Mouse (Mus musculus) kidney, postnatal 14 days (tissue): Measurements from ENCODE around the gene Agpat4.
A peak's percentile ranks its signal among the peaks of the same experiment; 100 is the strongest.
"Not testable (repeated sequence)": the region's sequence is repeated elsewhere in the genome, so short reads cannot be mapped to it uniquely, and the experiment has no call there.

Experiments
- DNase-seq: peaks from one replicate; pipeline ENCODE4 v3.0.0; 2022; ENCODE audit warnings: mixed read lengths

Agpat4 gene

DNA sequence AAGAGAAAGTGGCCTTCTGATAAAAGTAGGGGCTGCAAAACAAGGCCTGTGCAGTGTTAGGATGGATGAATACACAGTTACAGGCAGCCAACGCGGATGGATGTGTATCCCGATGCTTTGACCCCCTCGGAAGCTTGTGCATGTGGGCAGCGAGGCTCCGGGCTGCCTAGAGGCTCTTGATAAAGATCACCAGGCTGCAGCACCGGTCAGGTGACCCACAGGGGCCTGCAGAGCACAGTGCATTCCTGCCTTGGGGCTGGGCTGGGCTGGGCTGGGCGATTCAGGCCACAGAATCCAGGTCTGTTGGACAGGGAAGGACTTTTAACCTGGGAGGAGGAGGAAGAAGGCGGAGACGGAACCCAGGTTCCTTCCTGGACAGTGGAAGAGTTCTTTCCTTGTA is 77.1 kb downstream of the Agpat4 start:
- no peak for DNase-seq

DNA sequence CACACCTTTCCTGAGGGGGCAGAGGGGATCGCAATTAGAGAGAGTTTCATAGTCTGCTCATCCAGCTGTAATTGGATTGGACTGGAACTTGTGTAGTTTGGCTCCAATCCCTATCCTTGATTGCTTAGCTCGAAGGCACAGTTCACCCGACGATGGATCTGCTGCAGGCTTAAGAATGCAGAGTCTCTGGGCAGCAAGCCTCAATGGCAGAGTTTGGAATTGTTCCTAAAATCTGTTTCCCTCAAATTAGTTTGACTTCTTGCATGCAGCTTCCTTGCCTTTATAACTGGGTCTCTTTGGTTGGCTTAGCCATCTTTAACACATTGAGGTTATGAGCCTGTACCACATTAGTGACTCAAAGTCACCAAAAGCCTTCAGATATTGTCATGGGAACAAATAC is 81.4 kb downstream of the Agpat4 start:
- no peak for DNase-seq

DNA sequence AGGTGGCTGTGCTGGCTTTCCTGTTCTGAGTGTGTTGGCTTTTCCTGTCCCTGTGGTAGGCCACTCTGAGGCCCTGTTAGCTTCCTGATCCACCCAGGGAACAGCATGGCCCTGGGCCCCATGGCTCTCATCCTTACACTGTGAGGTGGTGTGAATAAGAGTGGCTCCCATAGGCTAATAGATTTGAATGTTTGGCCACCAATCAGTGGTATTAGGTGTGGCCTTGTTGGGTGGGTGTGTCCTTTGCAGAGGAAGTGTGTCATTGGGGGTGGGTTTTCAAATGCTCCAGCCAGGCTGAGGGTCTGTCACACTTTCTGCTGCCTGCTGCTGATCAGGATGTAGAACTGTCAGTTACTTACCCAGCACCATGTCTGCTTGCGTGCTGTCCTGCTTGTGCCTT is 82.6 kb downstream of the Agpat4 start:
- no peak for DNase-seq

DNA sequence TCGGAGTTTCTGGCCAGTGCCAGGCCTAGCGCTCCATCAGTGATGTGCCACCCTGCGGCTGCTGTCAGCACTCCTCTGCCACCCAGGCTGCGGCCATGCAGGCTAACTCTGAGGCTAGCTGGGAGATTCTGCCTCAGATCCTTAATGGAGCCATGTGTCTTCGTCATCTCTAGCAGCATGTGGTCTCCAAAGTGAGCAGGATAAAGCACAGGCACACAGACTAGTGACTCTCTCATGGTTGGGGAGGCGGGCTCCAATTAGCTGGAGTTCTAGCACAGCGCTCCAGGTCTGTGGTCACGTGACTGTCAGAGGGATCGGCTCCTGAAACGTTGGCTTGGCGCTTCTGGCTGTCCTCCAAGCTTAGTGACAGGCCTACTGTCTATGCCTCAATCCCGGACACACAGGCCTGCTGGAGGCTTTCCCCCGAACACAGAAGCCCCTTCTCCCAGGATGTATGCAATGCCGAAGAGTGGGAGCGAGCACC is 85.0 kb downstream of the Agpat4 start:
- DNase-seq: no peak

DNA sequence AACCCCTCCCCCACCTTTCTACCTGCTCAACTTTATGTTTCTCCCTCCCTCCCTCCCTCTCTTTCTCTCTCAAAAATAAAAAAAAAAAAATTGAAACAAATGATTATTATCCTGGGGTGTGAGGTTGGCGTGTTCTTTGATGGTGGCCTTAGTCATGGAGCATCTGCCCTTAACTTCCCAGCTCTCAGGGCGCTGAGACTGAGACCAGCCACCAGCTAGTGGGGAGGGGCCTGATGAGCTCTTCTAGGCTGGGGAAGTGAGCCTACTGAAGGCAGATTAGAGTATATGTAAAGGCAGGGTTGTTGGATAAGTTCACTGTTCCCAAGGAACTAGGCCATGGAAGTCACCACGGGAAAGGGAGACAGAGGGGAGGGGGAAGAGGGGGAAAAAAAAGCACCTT is 85.7 kb downstream of the Agpat4 start:
- DNase-seq: no peak

DNA sequence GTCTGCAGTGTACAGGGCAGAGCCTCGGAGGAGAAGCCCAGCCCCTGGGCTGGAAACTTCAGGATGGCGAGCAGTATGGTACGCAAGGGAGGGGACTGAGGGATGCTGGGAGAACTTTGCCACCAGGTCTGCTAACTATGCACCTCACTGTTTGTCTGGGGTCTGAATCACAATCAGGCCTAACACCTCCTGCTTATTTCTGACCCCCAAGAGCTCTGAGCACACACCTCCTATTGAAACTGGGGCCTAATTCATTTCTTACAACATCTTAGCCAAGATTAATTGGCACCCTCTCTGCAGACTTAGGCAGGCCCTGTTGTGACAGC is 86.1 kb downstream of the Agpat4 start:
- no peak for DNase-seq

DNA sequence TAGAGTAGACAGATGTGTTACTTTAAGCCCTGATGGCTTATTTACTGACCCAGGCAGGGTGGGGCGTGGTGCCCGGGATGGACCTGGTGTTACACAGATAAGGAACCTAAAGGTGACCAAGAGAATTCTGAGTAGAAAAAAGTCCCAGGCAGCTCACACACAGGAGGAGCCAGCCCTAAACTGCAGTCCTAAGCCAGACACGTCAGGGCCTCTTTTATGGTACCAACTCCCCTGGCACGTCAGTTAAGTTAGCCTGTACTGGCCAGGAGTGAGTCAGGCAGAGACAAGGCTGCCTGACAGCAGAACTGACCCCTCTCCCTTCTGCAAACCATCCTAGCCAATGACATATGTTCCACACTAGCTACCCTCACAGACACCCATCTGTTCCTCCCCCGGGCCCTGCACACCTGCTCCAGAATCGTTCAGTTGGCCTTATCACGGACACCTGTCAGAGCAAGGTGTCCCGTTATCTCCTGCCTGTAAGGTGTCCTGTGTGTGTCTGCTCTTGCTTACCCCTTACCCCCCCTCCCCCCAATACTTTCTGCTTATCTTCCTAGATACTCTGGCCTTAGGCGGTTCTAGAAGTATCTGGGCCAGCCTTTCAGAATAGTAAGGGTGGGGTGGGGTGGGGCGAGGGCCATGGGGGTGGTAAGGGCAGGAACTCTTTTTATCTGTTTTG is 86.7 kb downstream of the Agpat4 start:
- DNase-seq: no peak

DNA sequence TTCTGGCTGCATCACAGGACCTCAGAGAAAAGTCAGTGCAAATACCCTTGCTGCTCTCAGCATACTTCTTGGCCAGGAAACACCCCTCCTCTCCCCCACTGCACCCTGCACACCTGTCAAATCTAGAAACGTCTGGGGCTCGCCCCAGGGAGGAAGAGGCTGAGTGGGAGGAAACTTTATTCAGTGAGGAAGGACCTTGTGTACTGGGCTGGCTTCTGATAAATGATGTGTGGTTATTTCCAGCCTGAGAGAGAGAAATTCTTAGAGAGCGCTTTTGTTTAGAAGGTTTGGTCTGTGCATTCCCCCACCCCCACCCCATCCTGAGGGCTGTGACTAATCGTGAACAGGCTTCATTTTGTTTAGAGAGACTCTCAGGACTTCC is 87.2 kb downstream of the Agpat4 start:
- DNase-seq: no peak

DNA sequence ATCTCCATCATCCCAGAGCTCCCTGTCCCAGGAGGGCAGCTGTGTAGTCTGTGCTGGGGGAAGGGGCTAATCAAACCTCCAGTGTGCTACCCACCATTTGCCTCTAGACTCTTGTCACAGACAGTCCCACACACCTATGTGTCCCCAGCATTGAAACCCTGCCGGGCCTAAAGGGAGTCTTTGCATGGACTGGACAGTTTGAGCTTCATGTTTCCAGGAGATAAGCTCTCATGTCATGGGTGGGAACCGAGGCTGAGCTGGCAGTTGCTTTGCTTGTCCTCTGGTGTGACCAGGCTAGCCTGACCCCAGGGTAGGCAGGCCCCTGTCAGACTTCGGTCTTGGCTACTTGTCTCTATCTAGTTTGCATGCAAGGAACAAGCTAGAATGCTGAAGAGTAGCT is 87.7 kb downstream of the Agpat4 start:
- no peak for DNase-seq

DNA sequence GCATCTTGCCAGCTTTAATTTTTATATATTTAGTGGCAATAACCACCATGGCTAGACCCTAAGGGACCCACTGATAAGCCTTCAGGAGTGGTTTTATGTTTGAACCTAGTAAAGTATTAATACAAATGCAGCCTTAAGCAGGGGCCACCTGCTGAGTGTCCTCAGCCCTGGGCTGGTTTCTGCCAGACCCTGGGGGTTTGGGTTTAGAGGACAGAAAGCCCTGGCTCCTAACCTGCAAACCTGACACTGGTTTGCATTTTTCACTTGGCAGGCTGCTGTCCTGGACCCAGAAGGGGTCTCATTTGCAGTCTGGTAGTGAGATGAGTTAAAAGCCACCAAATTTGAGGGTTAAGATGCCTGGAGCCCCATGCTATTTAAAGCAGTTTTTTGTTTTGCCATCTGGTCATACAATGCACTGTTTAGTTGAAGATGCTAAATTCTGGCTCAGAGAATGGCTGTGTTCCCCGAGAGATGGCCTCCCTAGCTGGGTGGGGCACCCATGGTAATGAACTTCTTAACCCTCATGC is 88.6 kb downstream of the Agpat4 start:
- no peak for DNase-seq

DNA sequence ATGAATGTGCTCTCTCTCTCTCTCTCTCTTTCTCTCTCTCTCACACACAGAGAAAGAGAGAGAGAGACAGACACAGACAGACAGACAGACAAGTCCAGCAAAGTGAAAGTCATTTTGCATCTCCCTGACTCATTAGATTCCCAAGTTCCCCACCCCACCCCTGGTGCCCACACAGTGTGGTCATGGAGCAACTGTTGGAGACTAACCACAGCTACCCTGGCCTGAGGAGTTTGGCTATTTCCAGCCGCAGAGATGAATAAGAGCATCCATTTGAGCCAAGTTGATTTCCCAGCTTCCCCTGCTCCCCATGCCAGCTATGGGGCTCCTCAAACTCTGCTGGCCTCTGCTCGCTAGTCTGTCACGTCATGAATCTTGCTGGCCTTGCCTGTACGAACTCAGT is 91.0 kb downstream of the Agpat4 start:
- no peak for DNase-seq

DNA sequence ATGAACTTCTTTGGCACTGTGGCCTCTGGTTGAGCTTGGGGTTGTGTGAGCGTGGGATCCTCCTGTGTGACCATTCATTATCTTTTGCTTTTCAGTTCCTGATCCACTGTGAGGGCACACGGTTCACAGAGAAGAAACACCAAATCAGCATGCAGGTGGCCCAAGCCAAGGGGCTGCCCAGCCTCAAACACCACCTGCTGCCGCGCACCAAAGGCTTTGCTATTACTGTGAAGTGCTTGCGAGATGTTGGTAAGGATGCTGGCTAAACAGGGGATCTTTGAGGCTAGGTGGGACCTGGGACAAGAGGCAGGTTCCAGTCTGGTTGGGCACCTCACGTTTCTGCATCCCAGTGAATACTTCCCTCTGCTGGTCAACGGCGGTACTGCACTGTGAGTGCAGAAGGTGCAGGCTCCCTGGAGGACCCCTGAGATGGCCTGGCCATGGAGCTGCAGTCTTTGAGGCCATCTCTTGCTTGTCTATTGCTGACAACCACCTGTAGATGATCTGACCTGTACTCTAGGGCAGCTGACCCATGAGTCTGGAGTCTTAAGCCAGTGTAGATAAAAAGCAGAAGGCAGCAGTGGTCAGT is 92.1 kb downstream of the Agpat4 start:
- peak; percentile 87 for DNase-seq

DNA sequence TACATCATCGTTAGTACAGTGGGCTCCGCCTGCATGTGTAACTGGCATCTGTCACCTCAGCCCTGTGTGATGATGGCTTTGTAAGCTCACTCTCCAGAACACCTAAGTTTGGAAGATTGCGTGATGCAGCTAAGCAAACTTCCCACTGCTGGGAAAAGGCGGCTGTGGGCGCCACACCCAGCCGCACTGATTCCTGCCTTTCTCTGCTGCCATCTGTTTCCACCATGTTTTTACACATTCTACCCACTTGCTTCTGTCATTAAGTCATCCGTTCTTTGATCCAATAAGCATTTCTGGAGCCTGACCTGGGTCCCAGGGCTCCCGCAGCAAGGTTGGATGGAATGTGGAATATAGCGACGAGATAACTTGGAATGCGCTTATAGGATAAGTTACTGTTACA is 93.4 kb downstream of the Agpat4 start:
- DNase-seq: no peak

DNA sequence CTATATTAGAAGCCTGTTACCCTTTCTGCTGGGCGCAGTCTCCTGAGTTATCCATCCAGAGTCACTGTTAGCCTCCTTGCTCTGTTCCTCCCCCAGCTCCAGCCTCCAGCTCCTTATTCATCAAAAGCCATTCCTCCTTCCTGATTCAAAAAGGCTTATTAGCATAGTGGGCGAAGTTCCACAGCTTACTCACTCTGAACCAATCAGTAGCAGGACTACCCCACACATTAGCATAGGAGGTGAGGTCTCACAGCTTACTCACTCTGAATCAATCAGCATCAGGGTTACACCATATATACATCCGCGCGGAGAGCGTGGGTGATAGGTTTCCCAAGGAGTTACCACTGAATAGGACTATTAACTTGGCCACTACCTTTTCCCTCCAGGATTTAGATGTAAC is 93.8 kb downstream of the Agpat4 start:
- DNase-seq: no peak

DNA sequence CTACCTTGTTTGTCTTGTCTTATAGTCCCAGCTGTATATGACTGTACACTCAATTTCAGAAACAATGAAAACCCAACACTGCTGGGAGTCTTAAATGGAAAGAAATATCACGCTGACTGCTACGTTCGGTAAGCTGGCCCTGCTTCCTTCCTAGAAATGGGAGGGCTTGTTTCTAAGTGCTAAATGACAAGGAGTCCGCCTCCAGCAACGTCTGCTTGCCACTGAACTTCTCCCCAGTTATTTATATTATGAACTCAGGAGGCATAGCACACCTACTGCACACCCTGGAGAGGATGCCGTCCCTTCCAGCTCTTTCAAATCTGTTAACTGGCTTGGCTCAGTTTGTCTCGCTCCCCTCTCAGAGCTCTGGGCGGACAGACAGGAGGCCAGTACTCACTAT is 94.9 kb downstream of the Agpat4 start:
- no peak for DNase-seq

DNA sequence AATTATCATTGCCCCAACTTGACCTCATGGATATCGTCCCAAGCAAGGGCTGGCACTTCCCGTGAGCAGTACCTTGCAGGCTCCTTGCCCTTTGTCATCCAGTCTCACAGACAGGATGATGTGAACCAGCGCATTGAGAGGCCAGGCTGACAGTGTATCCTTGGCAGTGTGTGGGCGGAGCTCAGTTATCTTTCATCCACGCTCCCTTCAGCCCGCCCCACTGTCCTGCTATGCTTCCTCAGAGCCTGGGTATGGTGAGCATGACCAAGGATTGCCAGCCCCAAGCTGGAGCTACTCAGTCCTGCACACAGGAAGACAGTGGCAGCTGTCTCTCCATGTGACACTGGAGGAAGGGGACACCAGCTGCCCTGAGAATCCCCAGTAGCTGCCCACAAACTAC is 97.7 kb downstream of the Agpat4 start:
- DNase-seq: no peak

DNA sequence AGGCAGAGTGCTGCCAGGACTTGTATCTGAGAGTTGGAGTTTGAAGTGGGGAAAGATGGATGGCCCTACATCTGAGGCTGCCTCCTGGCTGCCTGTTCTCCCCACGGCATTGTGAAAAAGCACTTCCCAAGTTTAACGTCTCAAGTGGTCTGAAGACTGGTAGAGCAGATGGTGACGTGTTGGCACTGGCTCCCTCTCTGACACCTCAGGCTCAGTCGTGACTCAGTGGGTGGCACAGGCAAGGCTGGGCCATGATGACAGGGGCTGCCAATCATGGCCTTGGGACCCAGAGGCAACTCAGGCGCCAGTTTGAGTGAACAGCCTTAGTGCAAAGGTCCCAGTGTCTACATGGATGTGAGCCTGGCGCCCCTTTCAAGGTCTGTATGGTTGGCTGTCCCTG is 103.4 kb downstream of the Agpat4 start:
- DNase-seq: no peak

DNA sequence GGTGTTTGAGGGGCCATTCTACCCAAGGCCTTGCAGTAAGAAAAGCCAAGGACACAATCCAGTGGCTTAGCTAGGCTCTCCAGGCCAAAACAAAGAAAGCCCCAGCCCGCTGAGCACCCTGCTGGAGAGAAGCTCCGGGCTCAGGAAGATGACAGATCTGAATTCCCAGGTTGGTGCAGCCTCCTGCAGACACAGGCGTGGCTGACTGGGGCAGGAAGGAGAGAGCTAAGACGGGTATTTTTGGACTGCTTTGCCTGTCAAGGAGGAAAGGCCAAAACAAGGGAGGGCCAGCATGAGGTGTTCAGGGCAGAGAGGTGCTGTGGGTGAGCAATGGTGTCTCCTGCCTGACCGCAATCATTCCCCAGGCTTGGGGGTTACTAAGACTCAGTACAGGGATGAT is 105.2 kb downstream of the Agpat4 start:
- DNase-seq: no peak

DNA sequence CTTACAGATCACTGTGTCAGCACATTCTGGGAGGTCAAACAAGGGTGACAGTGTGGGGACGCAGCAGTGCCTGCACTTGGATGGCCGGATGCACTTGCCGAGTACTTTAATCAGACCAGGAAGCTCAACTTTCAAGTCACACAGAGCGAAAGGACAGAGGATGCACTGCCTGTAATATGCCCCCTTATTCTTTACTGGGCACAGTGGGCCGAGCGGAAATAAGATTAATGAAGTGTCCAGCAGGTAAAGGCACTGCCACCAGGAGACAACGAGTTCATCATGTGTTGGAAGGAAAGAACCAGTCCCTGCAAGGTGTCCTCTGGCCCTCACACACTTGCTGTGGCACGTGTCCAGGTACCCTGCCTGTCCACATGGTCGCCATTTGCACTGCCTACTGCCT is 105.6 kb downstream of the Agpat4 start:
- peak; percentile 34 for DNase-seq

DNA sequence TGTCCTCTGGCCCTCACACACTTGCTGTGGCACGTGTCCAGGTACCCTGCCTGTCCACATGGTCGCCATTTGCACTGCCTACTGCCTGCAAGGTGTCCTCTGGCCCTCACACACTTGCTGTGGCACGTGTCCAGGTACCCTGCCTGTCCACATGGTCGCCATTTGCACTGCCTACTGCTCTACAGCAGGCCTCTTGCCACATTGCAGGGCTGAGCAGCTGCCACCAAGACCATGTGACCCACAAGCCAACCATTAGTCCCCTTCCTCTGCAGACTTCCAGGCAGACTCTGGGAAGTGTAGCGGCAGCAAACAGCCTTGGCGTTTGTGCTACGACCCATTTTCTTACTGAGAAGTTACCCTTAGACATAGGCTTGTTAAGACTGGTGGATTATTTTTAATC is 106.0 kb downstream of the Agpat4 start:
- not testable (repeated sequence) for DNase-seq

DNA sequence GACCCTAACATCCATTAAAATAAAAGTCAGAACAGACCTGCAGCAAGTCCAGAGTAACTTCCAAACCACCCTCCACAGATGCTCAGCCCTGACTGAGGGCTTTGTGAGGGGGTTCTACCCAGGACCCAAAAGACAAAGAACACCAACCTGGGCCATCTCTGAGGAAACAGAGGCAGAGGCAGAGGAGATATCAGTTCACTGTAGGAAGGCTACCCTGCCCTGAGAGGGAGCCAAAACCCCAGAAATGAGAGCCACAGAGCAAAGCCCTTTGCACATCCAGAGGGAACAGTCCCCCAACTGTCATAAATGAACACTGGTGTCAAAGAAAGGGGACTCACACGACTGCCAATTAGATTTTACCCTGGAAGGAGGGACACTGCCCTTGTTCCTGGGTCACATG is 106.7 kb downstream of the Agpat4 start:
- no peak for DNase-seq

DNA sequence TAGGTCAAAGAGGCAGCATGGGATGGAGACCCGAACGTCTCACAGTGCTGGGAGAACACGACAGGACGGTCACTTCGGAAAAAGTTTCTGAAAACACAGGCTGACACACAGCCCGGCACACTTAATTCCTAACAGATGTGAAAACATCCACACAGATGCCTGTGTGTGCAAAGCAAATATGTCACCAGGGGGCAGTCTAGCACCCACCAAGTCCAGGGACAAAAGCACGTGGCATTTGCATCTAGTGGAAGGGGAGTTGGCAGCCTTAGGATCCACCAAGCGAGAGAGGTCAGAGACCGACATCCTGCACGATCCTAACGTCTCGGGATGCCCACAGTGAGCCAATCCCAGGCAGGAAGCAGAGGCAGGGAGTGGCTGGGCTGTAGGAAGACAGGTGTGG is 108.0 kb downstream of the Agpat4 start:
- DNase-seq: peak; percentile 48

DNA sequence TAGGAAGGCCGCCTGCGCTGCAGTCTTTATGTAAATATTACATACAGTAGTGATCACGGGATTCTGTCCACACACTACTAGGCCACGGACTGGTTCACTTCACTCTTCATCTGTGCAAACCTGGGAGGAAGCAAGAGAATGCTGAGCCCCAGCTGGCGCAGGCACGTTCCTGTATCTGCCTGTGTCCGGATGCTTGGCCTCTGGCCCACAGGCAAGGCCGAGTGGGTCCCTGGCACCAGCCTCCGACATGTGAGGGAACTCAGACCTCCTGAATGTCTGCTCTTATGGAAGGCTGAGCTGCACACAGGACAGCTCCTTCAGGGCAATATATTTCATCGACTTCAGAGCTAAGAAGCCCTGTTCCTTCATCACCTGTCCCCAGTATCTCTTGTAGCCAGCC is 109.5 kb downstream of the Agpat4 start:
- DNase-seq: no peak

DNA sequence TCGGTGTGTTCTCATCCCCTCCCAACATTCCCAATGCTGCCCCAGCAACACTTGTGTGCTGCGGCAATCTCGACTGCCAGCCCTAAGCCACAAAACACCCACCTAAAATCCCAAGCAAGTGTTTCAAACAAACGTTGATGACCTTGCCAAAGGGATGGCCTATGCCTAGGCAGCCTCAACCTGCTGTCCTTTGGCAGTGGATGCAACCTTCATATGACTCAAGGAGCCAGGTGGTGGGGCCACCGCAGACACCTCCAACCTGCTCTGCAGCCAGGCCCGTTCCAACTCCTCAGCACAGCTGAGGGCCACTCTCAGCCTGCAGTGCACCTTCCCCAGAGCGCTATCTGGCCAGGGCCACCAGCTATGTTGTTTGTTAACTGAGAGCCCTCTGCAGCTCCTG is 110.0 kb downstream of the Agpat4 start:
- no peak for DNase-seq

DNA sequence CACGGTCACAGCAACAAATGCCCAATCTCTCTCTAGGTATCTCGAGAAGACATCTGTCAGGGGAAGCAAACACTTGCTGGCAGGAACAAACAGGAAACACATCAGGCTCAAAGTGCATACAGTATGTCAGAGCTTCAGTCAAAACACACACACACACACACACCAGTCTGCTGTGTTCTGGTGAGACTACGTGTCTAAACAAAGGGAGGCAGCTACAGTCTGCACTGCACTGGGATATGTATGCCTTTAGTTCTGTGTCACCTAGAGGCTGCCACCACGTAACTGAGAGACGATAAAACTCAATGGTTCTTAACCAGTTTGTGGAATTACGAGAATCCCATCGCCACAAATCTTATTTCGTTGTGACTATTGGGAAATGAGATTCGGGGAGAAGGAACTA is 111.3 kb downstream of the Agpat4 start:
- DNase-seq: no peak
